Mouse (Mus musculus) ES-E14 (cell line): ENCODE results near the gene Catsper4.

Experiments used
- CHD2 ChIP-seq: IDR thresholded peaks from 2 replicates; pipeline ENCODE4 v1.6.1; 2014; ENCODE audit warnings: mild to moderate bottlenecking, low read depth, low read length, inconsistent platforms
- ZC3H11A ChIP-seq: IDR thresholded peaks from 2 replicates; pipeline ENCODE4 v1.6.1; 2012; ENCODE audit warnings: low read depth, mild to moderate bottlenecking, inconsistent platforms, low read length, borderline replicate concordance

- no peak for TF ChIP-seq ZC3H11A
- TF ChIP-seq CHD2 = no peak
Measured at GRCm38 (mm10) chr4:134272731-134273416, 45.7 kb upstream of the Catsper4 start.
